Mouse (Mus musculus): Measurements from ENCODE around the gene Pald1. TPM values are rescaled to one million over a fixed set of nuclear protein-coding genes. Genes with fewer than 3 reads are reported as not detected.

Pald1 gene
- polyA plus RNA-seq (2021; fragmentation: Nextera tagmentation): 3.0 and 3.5 TPM in 2 replicates
- long read RNA-seq, experiment 1, partial matches to known transcripts: 4 of 5 reads
- long read RNA-seq, experiment 1, other reads (novel, unspliced or antisense): 1 of 5 reads
- long read RNA-seq, experiment 2, full-length matches to known transcripts: 21 of 49 reads
- long read RNA-seq, experiment 2, partial matches to known transcripts: 10 of 49 reads
- long read RNA-seq, experiment 2, other reads (novel, unspliced or antisense): 18 of 49 reads

GRCm38 (mm10) chr10:61383021-61383714, at the start of gene Pald1:
Gene Pald1 (minus strand): TSS chr10:61383530.

DNA sequence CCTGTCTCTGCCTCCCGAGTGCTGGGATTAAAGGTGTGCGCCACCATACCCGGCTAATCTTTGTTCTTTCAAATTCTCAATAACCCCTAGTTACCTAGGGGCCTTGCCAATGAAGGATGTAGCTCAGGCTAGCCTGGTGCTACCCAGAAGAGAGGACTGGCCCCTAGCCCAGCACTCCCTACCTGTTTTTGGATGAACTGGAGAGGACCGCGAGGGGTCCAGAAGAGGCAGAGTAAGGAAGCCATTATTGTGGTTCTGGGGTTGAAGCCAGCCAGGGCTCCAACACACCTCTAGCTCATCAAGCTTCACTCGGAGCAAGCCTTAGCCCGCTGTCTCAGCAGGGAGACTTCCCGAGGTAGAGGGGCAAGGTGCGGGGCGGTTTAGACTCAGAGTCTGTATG, 34.3 kb upstream of the Pald1 start, which contains the start of gene Nodal:
Nodal (plus strand) TSS at position 301 of the 400 bp plus-strand sequence.

GRCm38 (mm10) chr10:61297477-61297876, 85.9 kb downstream of the Pald1 start, which contains the start of gene Prf1:
Gene Prf1 (plus strand): TSS chr10:61297833.

GRCm38 (mm10) chr10:61273081-61273843, 110.1 kb downstream of the Pald1 start, which contains the start of gene Adamts14:
Gene Adamts14 (minus strand): TSS chr10:61273438.

Other genes starting within 250 kb of the Pald1 start
- gene Sgpl1, start 235.8 kb downstream of the Pald1 start, polyA plus RNA-seq (2021; fragmentation: Nextera tagmentation): 11.2 and 13.3 TPM in 2 replicates
- 7.7 and 8.8 TPM in 2 replicates for gene Tbata, start 211.6 kb downstream of the Pald1 start, polyA plus RNA-seq (2021; fragmentation: Nextera tagmentation)
- gene Adamts14, start 110.1 kb downstream of the Pald1 start, polyA plus RNA-seq (2021; fragmentation: Nextera tagmentation): 0.09 and 0.16 TPM in 2 replicates
- not detected in 2 replicates for gene Prf1, start 85.7 kb downstream of the Pald1 start, polyA plus RNA-seq (2021; fragmentation: Nextera tagmentation)
- 0.25 and 0.26 TPM in 2 replicates for gene Nodal, start 34.4 kb upstream of the Pald1 start, polyA plus RNA-seq (2021; fragmentation: Nextera tagmentation)
- 8.5 and 11.7 TPM in 2 replicates for gene Eif4ebp2, start 69.1 kb upstream of the Pald1 start, polyA plus RNA-seq (2021; fragmentation: Nextera tagmentation)
- 7.7 and 7.8 TPM in 2 replicates for gene Lrrc20, start 92.3 kb upstream of the Pald1 start, polyA plus RNA-seq (2021; fragmentation: Nextera tagmentation)
- 3.0 and 3.6 TPM in 2 replicates for gene Npffr1, start 212.0 kb upstream of the Pald1 start, polyA plus RNA-seq (2021; fragmentation: Nextera tagmentation)